Mouse (Mus musculus) heart, postnatal 25 days (tissue): ENCODE results near the gene Gm20479. TPM values are rescaled to one million over a fixed set of nuclear protein-coding genes. Genes with fewer than 3 reads are reported as not detected.

Source experiments
- DNase-seq: peaks from one replicate; pipeline ENCODE4 v3.0.0; 2022; ENCODE audit warnings: low spot score
- intact Hi-C: fragments of 180-260 bp; cut with DNase I; formaldehyde crosslinking; loops from one replicate; pipeline ENCODE4 v1.15.1; 2025
- total RNA-seq, 2 experiments: library from RNA; stranded (reverse); gene quantifications; 2 replicates each; pipeline ENCODE4 v1.2.3; 2021

Gm20479 gene
- total RNA-seq, 2 experiments from 2014 or later, result not detected

- intact Hi-C loops, result no loop called here
- no peak for DNase-seq
Measured at GRCm38 (mm10) chr7:27371715-27372462, 14.7 kb upstream of the Gm20479 start.

- intact Hi-C loops, result no loop called here
- no peak for DNase-seq
Measured at GRCm38 (mm10) chr7:27369111-27369510, 11.9 kb upstream of the Gm20479 start.

GRCm38 (mm10) chr7:27367976-27368375 is 10.8 kb upstream of the Gm20479 start:
- no peak for DNase-seq
- intact Hi-C loops, result no loop called here

- no peak for DNase-seq
- intact Hi-C loops, result no loop called here
Measured at GRCm38 (mm10) chr7:27366082-27366844, 9.0 kb upstream of the Gm20479 start.

- intact Hi-C loops, result loop anchor here (5.0 kb wide), 1 partner anchor 83 kb away; the partner anchor contains the start of genes Blvrb and Sptbn4
- DNase-seq, result no peak
Measured at GRCm38 (mm10) chr7:27364379-27364778, 7.2 kb upstream of the Gm20479 start.

GRCm38 (mm10) chr7:27361283-27361946 is 4.2 kb upstream of the Gm20479 start:
- DNase-seq, result peak; percentile 98
- intact Hi-C loops, result loop anchor here (5.0 kb wide), 1 partner anchor 86 kb away; the partner anchor contains the start of genes Blvrb and Sptbn4

- no peak for DNase-seq
- intact Hi-C loops, result loop anchor here (5.0 kb wide), 1 partner anchor 87 kb away; the partner anchor contains the start of genes Blvrb and Sptbn4
Measured at GRCm38 (mm10) chr7:27360749-27361148, 3.5 kb upstream of the Gm20479 start.

GRCm38 (mm10) chr7:27359706-27360358 is 2.6 kb upstream of the Gm20479 start:
- no peak for DNase-seq
- intact Hi-C loops, result loop anchor here (5.0 kb wide), 1 partner anchor 87 kb away; the partner anchor contains the start of genes Blvrb and Sptbn4

GRCm38 (mm10) chr7:27359162-27359561 is 1.9 kb upstream of the Gm20479 start:
- intact Hi-C loops, result no loop called here
- DNase-seq, result no peak

GRCm38 (mm10) chr7:27357595-27357978 is 368 bp upstream of the Gm20479 start:
- no peak for DNase-seq
- intact Hi-C loops, result no loop called here

- no peak for DNase-seq
- intact Hi-C loops, result no loop called here
Measured at GRCm38 (mm10) chr7:27356248-27356647, 971 bp downstream of the Gm20479 start.

- intact Hi-C loops, result no loop called here
- peak; percentile 82 for DNase-seq
Measured at GRCm38 (mm10) chr7:27355745-27356240, 1.4 kb downstream of the Gm20479 start, which contains the start of gene Shkbp1. Shkbp1 (minus strand) TSS chr7:27356019.

GRCm38 (mm10) chr7:27355261-27355660 is 2.0 kb downstream of the Gm20479 start:
- intact Hi-C loops, result no loop called here
- no peak for DNase-seq

- intact Hi-C loops, result no loop called here
- DNase-seq, result no peak
Measured at GRCm38 (mm10) chr7:27354783-27355182, 2.4 kb downstream of the Gm20479 start.

GRCm38 (mm10) chr7:27354144-27354543 is 3.1 kb downstream of the Gm20479 start:
- intact Hi-C loops, result no loop called here
- DNase-seq, result no peak

GRCm38 (mm10) chr7:27345444-27345843 is 11.8 kb downstream of the Gm20479 start:
- DNase-seq, result no peak
- intact Hi-C loops, result no loop called here

- no peak for DNase-seq
- intact Hi-C loops, result no loop called here
Measured at GRCm38 (mm10) chr7:27342595-27342994, 14.6 kb downstream of the Gm20479 start.

- intact Hi-C loops, result loop anchor here (5.0 kb wide), 3 partner anchors 63 to 348 kb away; partner anchors contain the start of genes Blvrb, Sptbn4 and Zfp607b
- no peak for DNase-seq
Measured at GRCm38 (mm10) chr7:27339519-27339918, 17.7 kb downstream of the Gm20479 start.

GRCm38 (mm10) chr7:27339114-27339513 is 18.1 kb downstream of the Gm20479 start:
- DNase-seq, result no peak
- intact Hi-C loops, result loop anchor here (5.0 kb wide), 3 partner anchors 63 to 348 kb away; partner anchors contain the start of genes Blvrb, Sptbn4 and Zfp607b
